Mouse (Mus musculus) ES-Bruce4 (cell line): Measurements from ENCODE around the gene 4930451I11Rik.

Experiments
- CTCF ChIP-seq: IDR thresholded peaks from one replicate; pipeline ENCODE4 v1.8.1; 2011; ENCODE audit warnings: low read depth, low read length
- POLR2A ChIP-seq: IDR thresholded peaks from one replicate; pipeline ENCODE4 v1.8.1; 2011; ENCODE audit warnings: low read length; ENCODE audit not compliant: insufficient read depth

DNA sequence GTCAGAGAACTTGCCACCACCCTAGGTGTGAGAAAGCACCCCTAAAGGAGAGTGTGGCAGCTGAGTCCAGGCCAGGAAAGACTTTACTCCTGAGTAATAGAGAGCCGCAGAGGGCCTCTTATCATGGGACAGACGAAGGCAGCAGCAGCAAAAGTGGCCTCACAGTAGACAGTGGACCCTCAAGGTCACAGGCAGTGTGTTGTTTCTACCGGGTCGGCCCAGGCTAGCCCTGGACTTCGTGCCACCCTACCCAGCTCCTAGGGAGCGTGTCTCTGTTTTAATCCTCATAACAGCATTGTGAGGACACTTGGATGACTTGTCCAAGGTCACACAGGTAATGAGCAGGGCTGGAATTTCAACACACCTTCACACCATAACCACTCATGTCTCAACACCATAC lies 18.7 kb upstream of the 4930451I11Rik start:
- TF ChIP-seq CTCF (no peak), POLR2A (no peak)
